Mouse (Mus musculus) layer of hippocampus, postnatal 10 days (tissue): Measurements from ENCODE around the gene Adamts7. TPM values are rescaled to one million over a fixed set of nuclear protein-coding genes. Genes with fewer than 3 reads are reported as not detected.

Experiments used
- DNase-seq, 2 experiments: peaks; one replicate each; pipeline ENCODE4 v3.0.0; 2021; ENCODE audit warnings: low spot score in 2 of 2
- total RNA-seq, 2 experiments: library from RNA; stranded (reverse); gene quantifications; 2 replicates each; pipeline ENCODE4 v1.2.3; 2021

Adamts7 gene
- total RNA-seq, 2 experiments from 2014 or later: 2.7 to 3.5 TPM

DNA sequence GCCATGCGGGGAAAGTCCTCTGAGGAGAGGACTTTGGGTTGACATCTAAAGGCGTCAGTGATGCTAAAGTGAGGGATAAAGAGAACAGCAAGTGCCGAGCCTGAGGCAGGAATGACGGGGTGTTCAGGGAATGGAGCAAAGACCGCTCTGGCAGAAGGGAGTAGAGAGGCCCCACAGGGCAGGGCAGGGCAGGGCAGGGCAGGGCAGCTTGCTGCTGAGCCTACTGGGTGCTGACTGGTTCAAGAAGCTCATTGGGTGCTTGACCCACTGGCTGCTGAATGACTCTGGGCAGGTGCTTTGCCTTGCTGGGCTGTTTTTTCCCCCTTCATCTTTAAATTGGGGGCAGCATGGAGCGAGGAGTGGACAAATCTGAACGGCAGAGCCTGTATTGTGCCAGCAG is 33.4 kb downstream of the Adamts7 start:
- no peak for DNase-seq

DNA sequence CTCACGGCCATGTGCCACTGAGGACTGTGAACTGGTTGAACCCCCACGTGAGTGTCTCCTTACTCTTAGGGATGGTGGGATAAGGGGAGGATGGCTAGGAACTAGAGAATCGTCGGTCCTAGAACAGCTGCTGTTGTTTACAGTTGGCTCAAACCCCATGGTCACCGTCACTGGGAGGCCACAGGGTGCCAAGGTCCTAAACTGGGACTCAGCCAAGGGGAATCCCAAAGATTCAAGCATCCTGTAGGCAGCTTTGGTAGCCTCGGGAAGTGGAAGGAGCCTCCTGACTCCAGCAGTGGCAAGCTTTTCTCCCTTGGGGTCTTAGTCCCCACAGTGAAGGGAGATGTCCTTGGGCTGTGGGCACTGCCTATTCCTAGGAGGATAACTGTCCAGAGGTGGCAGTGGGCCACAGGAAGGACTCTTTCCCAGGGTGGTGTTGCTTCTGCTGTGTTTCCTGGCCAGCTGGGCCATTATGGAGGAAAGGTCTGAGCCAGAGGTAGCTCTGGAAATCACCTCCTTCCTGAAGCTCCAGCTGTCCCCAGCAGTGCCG is 34.3 kb downstream of the Adamts7 start:
- no peak for DNase-seq

DNA sequence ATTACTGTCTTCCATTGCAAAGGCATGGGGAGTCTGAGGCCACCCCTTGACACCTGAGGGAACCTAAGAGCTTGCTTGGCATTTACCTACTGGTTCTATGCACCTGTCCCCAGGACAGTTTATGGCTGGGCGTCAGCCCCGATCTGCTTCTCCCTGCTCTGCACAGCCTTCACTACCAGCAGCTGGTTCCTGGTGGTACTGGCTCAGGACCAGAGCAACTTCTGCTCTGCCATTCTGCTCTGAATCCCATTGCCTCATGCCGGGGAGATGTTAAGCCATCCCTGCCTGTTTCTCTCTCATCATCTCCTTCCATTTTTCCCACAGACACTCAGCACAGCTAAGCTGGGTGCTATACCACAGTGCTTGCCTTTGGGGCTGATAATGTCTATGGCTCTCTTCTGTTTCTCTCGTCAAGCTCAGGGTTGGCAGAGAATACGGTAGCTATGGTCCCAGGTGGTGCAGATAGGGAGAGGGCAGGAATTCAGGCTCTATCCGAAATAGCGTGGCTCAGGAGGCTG is 35.1 kb downstream of the Adamts7 start:
- DNase-seq: peak; percentile 41 to 48

DNA sequence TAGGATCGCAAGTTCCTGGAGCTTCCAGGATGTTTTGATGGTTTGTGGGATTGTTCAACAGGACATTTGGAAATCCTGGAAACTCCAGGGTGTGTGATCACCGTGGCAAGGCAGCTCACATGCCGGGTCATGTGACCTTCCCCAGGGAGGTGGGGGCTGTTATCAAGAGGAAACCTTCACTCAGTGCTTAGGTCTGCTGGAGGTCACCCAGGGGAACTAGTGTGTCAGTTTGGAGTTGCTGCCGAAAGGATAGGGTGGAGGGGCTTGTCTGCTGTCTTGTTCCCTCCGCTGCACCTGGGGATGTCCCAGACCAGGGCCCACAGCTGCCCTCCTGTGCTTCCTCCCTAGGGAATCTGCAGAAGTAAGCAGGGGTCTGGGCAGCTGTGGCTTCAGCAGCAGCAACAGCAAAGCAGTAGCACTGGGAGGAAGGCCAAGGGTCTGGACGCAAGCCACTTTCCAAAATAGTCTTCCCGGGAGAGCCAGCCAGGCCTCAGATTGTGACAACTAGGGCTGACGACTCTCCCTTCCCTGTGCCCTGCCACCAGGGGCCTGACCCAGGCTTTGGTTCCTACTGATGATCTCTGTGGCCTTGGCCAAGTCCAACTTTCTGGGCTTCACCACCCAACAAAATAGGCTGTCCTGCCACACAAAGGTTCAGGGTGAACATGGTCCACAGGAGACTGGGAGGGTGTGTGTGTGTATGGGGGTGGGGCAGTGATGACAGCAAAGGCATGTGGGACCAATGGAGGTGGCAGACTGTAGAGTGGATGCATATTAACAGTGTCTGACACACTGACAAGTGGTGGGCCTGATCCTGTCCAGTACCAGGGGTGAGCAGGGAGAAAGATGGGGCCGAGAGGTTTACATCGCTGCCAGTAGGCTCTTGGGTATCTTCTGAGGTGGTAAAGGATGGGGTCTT is 35.9 kb downstream of the Adamts7 start:
- peak; percentile 59 to 68 for DNase-seq

DNA sequence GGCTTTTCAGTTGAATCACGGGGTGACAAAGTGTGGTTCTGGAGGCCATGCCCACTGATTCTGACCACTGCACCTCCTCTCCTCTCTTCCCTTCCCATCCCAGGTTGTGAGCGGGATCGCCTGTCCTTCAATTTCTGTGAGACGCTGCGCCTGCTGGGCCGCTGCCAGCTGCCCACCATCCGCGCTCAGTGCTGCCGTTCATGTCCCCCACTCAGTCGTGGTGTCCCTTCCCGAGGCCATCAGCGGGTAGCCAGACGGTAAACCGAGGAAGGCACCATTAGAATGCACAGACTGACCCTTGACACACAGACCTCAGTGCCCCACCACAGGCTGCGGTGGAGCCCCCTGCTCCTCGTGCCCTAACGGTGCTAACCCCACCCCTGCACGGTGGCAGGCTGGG is 36.7 kb downstream of the Adamts7 start:
- DNase-seq: no peak

DNA sequence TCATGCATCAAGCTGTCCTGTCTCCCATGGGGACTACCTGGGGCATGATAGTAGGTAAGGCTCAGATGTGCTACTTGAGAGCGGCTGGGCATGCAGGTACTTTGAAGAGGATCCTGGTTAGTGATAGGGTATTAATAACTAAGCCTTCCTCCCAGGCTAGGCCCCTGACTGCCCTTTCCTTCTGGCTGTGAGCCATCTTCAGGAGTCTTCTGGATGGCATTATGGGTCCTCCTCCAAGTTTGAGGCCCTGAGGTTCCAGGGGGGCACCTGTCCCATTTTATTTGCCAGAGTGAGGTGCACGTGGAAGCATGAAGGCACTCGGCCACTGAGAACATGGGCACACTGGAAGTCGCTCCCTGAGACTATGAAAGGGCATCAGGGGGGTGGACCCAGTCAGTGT is 37.6 kb downstream of the Adamts7 start:
- no peak for DNase-seq

DNA sequence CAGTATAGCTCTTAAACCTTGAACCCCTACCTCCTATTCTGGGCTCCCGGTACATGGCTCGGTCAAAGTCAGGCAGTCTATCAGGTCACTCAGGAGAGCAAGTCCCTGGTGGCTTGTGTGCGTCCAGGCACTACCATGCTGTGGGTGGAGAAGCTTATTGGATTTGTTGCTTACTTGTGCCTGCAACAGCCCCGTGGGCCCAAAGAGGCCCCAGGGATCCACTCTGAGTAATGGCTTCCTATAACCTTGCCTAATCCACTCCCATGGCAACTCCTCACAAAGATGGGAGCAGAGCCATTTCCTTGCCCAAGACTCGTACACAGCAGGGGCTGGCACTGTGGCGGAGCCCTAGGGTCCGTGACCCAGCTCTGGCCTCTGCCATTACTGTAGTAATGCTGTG is 38.2 kb downstream of the Adamts7 start:
- DNase-seq: no peak

DNA sequence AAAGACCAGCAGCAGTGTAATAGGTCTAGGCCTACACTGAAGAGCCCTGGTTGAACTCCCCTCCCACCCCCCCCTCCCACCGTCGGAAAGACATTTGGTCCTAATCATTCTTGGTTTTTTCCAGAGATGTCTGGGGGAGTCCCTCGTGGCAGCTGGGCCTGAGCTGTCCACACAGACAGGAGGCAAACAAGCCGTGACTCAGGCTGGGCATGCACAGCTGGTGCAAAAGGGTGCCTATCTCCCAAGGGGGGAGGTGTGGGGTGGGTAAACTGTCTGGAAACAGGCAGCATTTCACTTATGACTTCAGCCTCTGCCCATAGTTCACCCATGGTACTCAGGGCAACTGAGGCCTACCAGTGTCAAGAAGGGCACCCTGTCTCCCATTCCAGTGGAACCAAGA is 38.7 kb downstream of the Adamts7 start:
- no peak for DNase-seq

DNA sequence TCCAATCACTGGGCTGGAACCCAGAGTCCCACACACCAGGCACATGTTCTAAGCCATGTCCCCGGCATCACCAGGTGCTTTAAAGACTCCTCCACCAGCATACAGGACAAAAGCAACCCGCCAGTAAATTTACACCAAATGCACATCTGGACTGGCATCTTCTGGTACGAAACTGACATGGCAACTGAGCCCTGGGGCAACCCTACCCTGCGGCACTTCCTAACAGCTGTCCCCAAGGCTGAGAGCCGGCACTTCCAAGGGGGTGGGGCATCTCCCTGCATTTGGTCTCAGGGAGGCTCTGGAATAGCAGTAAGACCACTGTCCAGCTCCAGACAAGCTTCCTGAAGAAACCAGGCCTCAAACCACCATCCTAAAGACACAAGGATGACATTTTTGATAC is 40.4 kb downstream of the Adamts7 start:
- no peak for DNase-seq

DNA sequence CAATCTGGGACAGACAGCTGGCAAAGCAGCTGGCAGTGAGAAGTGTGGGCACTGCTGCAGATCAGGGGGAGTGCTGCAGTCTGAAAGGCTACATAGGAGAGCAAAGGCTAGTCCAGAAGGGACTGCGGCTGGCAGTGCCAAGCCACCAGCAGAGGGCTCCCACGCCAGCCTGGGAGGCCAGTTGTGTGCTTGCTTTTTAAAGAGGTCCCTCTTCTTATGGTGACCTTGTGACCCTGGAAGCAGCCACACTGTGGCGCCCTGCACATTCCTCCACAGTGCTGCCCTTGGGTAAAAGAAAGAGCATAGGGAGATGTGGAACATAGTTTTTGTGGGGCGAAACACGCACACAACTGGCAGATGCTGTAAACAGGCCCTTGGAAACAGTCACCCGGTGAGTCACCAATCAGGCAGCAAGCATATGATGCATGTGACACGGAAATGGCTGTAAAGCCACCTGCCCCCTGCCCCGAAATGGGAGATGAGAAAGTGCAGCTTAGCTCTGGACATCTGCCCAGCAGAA is 41.6 kb downstream of the Adamts7 start:
- DNase-seq: no peak

DNA sequence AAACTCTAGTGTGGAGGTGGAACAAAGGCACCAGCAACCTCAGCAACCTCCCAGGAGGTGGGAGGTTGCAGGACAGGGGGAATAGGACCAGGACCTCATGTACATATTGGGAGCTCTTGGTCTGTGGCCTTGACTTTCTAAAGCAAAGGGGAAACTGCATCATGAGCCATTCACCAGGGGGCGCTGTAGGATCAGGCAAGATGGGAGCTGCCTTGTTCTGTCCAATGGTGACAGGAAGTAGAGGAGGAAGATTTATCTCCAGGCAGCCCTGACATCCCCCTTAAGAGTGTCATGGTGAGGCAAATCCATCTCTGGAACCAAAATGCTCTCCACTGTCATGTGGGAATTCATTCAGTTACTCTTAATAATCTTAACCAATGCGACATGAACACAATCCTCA is 43.6 kb downstream of the Adamts7 start:
- peak; percentile 89 to 90 for DNase-seq

DNA sequence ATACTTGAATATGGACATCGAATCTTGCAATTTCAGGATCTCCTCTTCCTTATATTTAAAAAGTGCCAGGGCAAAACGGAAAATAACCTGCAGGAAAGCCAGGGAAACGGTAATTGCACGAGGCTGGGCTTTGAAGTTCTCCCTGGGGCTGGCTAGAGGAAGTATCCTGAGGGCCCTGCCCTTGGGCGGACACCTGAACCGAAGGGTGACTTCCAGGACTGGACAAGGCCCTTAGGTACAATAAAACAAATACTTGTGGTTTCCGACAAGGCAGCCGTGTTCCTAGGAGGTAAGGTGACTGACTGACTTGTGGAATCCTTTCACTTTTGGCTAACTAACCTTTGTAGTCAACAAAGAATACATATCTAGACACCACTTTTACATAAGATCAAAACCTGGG is 44.9 kb downstream of the Adamts7 start:
- DNase-seq: no peak

DNA sequence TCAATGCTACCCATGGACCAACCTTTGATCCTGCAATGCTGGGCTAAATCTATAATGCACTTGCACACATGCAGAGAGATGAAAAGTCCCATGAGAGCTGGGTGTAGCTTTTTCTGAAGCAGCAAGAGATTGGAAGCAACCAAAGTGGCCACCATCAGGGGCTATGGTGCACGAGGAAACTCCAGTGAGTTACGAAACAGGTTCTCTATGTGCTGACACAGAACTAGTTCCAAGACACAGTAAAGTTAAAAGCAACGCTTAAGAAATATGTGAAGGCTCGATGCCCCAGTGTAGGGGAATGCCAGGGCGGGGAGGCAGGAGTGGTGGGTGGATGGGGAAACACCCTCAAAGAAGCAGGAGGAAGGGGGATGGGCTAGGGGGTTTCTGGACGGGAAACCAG is 45.8 kb downstream of the Adamts7 start:
- no peak for DNase-seq

DNA sequence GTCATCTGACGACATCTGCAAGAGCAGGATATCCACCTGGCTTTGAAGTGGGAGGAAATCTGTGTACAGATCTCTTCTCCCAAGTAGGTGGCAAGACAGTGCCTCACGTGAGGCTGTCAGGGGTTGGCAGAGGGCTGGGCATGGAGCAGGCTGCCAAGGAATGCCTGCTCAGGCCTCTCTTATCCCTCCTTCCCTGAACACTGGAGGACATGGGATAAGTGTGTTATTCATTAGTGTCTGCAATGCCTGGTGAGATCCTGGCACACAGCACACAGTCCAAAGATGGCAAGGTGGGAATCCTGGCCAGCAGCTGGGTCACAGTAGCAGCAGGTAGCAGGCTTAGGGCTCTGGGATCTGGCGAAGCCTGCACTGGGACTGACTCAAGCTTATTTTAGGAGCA is 50.3 kb downstream of the Adamts7 start:
- DNase-seq: no peak

DNA sequence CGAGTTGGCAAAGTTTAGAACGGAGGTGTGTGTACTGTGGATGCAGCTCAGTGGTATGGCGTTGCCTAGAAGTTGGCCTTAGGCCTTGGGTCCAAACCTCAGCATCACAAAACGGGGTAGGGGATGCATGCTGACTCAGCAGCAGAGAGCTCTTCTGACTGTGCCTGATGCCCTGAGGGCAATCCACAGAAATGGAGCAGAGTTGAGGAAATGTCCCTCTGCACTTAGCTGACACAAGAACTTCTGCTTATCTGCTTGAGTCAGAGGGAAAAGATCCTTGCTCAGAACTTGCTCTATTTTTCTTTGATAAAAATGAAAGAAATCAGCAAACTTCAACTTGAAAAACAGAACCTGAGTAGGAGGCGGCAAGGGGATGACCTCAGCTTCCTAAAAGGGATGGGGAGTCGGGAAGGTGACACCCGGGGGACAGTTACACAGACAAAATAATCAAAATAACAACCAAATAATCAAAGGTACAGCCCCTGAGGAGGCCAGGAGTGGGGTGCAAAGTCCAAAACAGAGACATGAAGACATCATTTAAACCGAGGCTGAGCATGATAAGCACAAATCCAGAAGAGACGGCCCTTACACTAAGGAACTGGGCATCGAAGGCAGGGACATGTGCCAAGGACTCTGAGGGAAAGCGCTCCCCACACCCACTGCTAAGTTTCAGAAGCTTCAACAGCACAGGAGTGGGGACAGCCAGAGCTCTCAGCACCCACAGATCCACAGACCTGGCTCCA is 53.6 kb downstream of the Adamts7 start:
- no peak for DNase-seq

DNA sequence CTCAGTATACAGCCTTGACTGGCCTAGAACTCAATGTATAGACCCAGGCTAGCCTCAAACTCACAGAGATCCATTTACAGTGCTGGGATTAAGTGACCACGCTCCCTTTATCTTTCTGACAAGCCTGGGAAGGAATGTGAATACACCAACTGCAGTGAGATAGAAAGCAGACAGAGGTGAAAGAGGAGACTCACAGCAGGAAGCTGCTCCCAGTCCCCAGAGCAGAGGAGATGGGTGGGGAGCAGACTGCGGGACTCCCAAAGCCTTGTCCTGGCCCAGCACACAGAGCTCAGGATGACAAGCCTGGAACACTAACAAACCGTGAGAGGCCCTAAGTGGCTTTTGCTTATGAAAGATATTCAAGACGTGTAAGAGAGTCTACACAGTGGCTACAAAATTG is 54.6 kb downstream of the Adamts7 start:
- DNase-seq: no peak

DNA sequence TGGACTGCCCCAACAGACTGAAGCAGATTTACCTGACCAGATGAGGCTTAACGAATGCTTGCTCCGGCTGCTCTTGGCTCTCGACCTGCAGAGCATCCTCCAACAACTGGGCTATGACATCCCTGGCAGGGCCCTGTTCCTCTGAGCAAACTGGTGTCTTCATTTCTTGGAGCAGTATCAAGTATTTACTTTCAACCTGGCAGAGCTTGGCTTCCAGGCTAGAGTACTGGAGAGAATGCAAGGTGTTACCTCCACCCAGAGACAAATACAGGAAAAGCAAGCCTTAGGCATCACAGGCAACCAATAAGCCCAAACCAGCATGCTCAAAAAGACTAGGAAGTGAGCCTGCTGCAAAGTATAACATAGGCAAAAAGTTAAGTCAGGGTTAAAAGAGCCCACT is 59.4 kb downstream of the Adamts7 start:
- no peak for DNase-seq

DNA sequence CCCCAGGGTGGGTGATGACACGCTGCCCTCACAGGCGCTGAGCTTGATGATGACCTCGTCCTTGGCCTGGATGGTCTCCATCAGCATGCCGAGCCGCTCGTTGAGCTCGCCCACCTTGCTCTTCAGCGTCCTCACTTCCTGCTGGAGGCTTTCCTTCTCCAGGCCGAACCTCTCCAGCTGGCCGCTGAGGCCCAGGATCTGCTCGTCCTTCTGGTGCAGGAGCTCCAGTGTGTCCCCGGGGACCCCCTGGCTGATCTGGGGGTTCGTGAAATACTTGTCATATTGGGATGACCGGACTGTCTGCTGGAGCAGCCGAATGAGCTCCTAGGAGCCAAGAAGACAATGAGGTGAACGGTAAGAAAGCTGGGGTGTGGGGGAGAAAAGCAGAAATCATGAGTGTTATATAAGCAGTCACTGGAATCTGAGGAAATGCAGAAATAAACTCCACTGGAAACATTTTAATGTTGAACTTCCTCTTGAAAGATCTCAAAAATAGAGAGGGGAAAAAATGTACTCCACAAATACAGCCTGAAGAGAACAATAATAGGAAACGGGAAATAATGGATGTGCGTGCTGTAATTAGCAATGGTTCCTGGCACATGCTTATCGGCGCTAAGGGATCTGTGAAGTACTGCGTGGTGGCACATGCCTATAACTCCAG is 63.3 kb downstream of the Adamts7 start:
- DNase-seq: peak in 1 of 2 experiments; percentile 30

DNA sequence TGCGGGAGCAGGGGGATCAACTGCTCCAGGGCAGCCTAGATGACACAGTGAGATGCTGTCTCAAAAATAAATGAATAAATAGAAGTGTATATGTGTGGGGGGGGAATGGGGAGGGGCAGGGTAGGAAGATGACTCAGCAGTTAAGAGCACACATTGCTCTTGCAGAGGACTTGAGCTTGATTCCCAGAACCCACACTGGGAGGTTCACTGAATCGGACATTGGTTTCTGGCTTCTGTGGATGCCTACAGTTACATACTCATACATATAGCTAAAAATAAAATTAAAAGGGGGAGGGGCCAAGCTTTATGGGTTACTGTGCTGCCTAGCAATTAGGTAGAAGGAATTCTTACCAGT is 63.9 kb downstream of the Adamts7 start:
- DNase-seq: no peak

DNA sequence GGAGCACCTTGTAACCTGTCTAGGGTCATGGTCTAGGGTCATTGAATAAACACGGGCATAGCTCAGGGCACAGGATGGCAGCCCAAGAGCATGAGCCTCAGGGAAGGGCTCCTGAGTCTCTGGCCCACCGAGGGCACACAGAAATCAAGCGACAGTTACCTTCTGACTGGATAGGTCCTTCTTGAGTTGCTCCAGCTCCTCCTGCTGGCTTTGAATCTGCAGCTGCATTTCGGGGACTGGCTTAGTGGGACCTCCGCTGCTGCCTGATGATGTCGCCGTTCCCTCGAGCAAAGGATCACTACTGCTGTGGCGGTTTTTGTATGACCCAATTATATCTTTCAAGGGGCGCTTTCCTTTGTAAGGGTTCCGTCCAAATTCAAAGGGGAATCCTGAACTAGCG is 64.3 kb downstream of the Adamts7 start:
- no peak for DNase-seq
